Mouse (Mus musculus) gastrocnemius, postnatal 36 days (tissue): ENCODE results near the gene Selenbp2. TPM values are rescaled to one million over a fixed set of nuclear protein-coding genes. Genes with fewer than 3 reads are reported as not detected.
"Not testable (repeated sequence)": the region's sequence is repeated elsewhere in the genome, so short reads cannot be mapped to it uniquely, and the experiment has no call there.

Source experiments
- DNase-seq, 2 experiments: peaks; one replicate each; pipeline ENCODE4 v3.0.0; 2022
- intact Hi-C: fragments of 180-260 bp; cut with DNase I; formaldehyde crosslinking; loops from one replicate; pipeline ENCODE4 v1.15.1; 2025
- long read RNA-seq, 2 experiments: library from polyadenylated mRNA; stranded (forward); transcript quantifications; one replicate each; pipeline ENCODE4 v2.0.0; 2021
- total RNA-seq, 2 experiments: library from RNA; stranded (reverse); gene quantifications; 2 replicates each; pipeline ENCODE4 v1.2.3; 2021

Selenbp2 gene
- total RNA-seq: 1 to 10 TPM in 1 of 2 experiments, under 1 TPM in 1; 0.44 to 1.8 TPM
- long read RNA-seq, experiment 1: 0 reads
- long read RNA-seq, experiment 2: 0 reads

GRCm38 (mm10) chr3:94693329-94693825 is at the start of gene Selenbp2:
Gene Selenbp2, plus strand, starts transcription at chr3:94693556.
- intact Hi-C loops: no loop called here
- DNase-seq: no peak

GRCm38 (mm10) chr3:94648755-94649590 is 44.4 kb upstream of the Selenbp2 start:
- DNase-seq: no peak
- intact Hi-C loops: no loop called here

GRCm38 (mm10) chr3:94650409-94650808 is 42.9 kb upstream of the Selenbp2 start:
- intact Hi-C loops: no loop called here
- no peak for DNase-seq

GRCm38 (mm10) chr3:94653967-94654366 is 39.4 kb upstream of the Selenbp2 start:
- DNase-seq, intact Hi-C loops: not testable (repeated sequence)

GRCm38 (mm10) chr3:94657852-94658739 is 35.3 kb upstream of the Selenbp2 start:
- DNase-seq, intact Hi-C loops: not testable (repeated sequence)

GRCm38 (mm10) chr3:94658740-94659095 is 34.6 kb upstream of the Selenbp2 start, which contains the start of gene Tuft1:
Gene Tuft1, minus strand, starts transcription at chr3:94658872.
- intact Hi-C loops: not testable (repeated sequence)
- peak; percentile 33 to 39 for DNase-seq

DNA sequence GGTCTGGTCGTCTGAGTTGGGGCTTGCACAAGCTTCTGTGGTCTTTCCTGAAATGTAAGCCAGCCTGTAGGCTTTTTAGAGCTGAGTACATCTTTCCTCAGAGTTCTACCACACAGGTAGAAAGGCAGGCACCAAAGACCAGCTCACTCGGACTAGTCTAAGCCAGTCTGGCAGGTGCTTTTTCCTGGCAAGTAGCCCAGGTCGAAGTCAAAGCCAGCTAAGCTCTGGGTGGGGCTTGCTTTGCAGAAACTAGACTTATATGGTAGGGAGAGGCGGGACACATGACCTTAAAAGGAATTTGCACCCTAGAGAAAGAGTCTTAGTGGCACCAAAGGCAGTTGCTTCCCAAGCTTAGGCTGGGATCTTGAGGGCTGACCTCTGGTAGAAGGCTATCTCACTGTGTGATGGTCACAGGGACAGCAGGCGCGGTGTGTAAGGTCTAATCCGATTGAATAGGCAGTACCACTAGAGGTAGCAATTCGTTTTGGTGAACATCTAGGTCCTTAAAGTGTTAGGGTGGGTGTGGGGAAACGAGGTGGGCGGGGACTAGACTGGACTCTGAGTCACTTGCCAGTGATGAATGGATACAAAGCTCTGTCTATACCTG is 34.1 kb upstream of the Selenbp2 start:
- DNase-seq, intact Hi-C loops: not testable (repeated sequence)

DNA sequence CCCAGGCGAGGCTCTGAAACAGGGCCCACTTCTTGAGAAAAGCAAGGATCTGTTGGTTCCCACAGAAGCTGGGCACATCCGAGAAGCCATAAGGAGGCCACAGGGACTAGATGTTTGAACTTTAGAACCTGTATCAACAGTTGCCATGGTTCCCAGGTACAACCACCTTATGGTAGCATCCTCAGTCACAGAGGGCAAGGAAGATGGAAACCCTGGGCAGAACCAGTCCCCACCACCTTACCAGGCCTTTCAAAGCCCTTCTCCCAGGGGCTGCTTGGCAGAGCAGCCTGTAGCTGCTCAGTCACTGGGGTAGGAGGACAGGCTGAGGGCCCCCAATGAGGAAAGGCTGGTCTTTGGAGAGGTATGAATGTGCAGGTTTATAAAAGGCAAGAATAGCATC is 32.5 kb upstream of the Selenbp2 start:
- intact Hi-C loops: not testable (repeated sequence)

DNA sequence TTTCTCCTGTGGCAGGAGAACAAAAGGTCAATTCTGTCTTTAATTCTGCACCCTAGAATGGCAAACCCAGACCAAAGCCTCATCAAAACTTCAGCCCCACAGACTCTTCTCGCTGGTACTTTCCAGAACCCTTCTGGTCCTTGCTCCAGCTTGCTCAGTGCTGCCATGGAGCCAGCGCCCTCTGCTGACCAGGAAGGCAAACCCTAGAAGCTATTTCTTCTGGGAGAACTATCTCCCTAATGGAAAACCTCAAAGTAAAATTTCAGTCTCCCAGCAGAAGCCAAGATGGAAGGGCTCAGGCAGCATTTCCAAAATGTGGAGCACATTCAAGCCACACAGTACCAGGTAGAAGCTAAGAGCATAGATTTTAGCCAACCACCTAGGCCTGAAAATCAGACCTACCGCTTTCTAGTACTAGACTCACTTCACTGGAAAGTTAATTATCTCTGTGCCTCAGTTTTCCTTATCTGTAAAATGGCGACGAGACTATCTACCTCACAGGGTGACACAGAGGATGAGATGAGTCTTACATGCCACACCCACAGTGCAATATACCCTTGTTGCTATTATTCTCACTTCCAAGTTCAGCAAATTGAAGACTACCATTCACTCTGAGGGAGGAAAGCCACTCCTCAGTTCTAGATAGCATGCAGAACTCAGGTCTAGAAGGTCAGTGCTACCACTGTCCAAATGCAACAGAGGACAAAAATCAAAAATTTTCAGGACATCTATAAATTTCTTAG is 28.1 kb upstream of the Selenbp2 start:
- intact Hi-C loops, DNase-seq: not testable (repeated sequence)

More for the DNA sequence above, 32.5 kb upstream of the Selenbp2 start:
- DNase-seq: not testable (repeated sequence)

DNA sequence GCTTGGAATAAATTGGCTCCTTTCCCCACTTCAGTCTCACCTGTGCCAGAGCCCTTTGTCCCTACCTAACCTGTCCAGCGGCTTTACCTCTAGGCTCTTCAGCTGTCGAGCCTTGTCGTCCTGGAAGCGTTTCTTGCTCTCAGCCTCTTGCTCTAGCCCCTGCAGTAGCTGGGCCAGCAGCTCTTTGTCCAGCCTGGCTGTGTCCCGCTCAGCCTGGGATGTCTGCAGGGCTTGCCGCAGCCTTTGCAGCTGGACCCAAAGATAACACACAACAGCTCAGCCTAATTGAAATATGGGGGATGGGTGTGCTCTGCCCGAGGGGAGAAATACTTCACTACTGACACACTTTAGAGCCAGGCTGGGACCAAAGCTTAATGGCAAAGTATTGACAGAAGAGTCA is 27.5 kb upstream of the Selenbp2 start:
- intact Hi-C loops, DNase-seq: not testable (repeated sequence)

DNA sequence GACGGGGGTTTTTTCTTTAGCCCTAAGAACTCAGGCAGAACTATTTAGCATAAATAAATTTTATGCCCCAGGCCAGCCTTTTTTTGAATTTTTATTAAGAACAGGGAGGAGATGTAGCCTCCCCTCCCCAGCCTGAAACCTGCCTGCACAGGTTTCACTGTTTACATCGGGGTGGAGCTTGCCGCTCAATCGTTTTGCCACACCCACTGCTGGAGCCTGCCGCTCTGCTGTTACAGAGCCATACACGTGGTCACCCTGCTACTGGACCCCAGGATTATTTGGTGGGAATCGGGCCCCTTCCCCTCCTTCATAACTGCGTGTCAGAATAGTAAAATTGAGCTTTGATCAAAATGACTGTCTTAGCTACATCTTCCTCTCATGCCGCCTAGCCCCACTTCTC is 18.3 kb upstream of the Selenbp2 start:
- intact Hi-C loops, DNase-seq: not testable (repeated sequence)

GRCm38 (mm10) chr3:94679351-94679841 is 14.0 kb upstream of the Selenbp2 start:
- no peak for DNase-seq
- intact Hi-C loops: no loop called here

- intact Hi-C loops, DNase-seq: not testable (repeated sequence)
These were observed 13.3 kb upstream of the Selenbp2 start for GRCm38 (mm10) chr3:94680032-94680431.

GRCm38 (mm10) chr3:94680783-94681182 is 12.6 kb upstream of the Selenbp2 start:
- intact Hi-C loops: no loop called here
- DNase-seq: no peak

GRCm38 (mm10) chr3:94683646-94684045 is 9.7 kb upstream of the Selenbp2 start:
- no peak for DNase-seq
- intact Hi-C loops: no loop called here

GRCm38 (mm10) chr3:94685989-94686772 is 7.2 kb upstream of the Selenbp2 start:
- DNase-seq, intact Hi-C loops: not testable (repeated sequence)

GRCm38 (mm10) chr3:94688698-94689097 is 4.7 kb upstream of the Selenbp2 start:
- DNase-seq, intact Hi-C loops: not testable (repeated sequence)

DNA sequence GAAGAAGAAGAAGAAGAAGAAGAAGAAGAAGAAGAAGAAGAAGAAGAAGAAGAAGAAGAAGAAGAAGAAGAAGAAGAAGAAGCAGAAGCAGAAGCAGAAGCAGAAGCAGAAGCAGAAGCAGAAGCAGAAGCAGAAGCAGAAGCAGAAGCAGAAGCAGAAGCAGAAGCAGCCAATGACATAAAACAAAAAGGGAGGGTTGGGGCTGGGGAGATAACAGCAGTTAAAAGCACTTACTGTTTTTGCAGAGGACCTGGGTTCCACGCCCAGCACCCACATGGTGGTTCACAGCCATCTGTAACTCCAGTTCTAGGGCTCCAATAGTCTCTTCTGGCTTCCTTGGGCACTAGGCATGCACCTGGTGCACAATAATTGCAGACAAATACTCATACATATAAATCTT is 4.2 kb upstream of the Selenbp2 start:
- DNase-seq, intact Hi-C loops: not testable (repeated sequence)

DNA sequence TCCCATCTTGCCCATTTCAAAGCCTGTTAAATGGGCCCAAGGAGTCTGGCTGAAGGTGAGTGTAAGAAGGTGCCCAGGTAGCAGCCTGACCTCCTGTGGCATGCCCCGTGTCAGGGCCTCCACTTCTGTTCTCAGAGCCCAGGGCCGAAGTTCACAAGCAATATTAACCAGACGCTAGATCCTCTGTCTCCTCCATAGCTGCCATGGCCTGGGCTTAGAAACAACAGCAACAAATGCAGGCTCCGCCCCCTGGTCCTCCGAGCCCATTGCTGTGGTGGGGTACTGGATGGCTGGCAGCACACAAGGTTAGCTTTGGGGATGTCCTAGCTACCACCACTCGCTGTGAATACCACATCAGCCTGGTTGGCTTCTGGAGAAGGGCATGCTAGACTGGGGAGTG is 3.2 kb upstream of the Selenbp2 start:
- DNase-seq, intact Hi-C loops: not testable (repeated sequence)
